In the genomic region with DNA sequence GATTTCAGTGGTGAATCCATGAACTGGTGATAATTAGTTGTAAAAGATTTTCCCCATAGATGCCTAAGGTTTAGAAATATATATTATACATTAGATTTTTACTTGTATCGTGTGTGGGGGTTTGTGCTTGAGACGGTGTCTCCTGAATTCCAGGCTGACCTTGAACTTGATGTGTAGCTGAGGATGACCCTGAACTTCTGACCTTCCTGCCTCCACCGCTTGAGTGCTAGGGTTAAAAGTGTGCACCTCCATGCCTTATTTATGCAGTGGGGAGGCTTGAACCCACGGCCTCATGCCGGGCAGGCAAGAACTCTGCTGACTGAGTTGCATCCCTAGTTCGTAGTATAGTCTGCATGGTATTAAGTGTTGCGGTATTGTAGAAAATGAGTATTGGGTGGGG, we compare ENCODE assay signal across 33 mouse cellular contexts.
"Had no signal": no experiment of that assay in that cellular context is flagged by ENCODE, and none has a peak within 500 bp of the region (broad histone marks: within the 10 kb centered on the region; RNA-seq: fewer than 3 reads in every experiment).

No protein-coding gene starts in this region.

- H3K27ac ChIP-seq: limb, embryonic 12.5 days; limb, embryonic 13.5 days; limb, embryonic 15.5 days; liver, embryonic 12.5 days; liver, embryonic 13.5 days; liver, embryonic 14.5 days; liver, embryonic 15.5 days; lung, embryonic 15.5 days; macrophage; midbrain, embryonic 10.5 days; midbrain, embryonic 12.5 days; midbrain, embryonic 13.5 days; midbrain, embryonic 15.5 days; neural tube, embryonic 12.5 days; neural tube, embryonic 13.5 days had no signal

- DNase-seq: left cerebral cortex, postnatal 4 days; liver; liver, embryonic 13.5 days; liver, postnatal 0 days; lung, adult 18-20 months; lung, adult 2 months; lung, embryonic 14.5 days; lung, postnatal 10 days; lung, postnatal 14 days; lung, postnatal 36 days; lung, postnatal 4 days; midbrain, embryonic 14.5 days had no signal

- H3K9ac ChIP-seq: limb, embryonic 12.5 days; limb, embryonic 13.5 days; limb, embryonic 15.5 days; liver, embryonic 12.5 days; liver, embryonic 13.5 days; liver, embryonic 14.5 days; liver, embryonic 15.5 days; liver, postnatal 0 days; lung, embryonic 14.5 days; lung, embryonic 15.5 days; midbrain, embryonic 12.5 days; midbrain, embryonic 13.5 days; midbrain, embryonic 15.5 days; neural tube, embryonic 12.5 days; neural tube, embryonic 13.5 days had no signal

- H3K4me3 ChIP-seq: limb, embryonic 10.5 days; limb, embryonic 12.5 days; limb, embryonic 13.5 days; limb, embryonic 15.5 days; liver, embryonic 12.5 days; liver, embryonic 13.5 days; liver, embryonic 15.5 days; lung, embryonic 15.5 days; megakaryocyte, embryonic 14.5 days; midbrain, embryonic 10.5 days; midbrain, embryonic 12.5 days; midbrain, embryonic 13.5 days; midbrain, embryonic 15.5 days; myocyte; neural tube, embryonic 12.5 days; neural tube, embryonic 13.5 days had no signal

- ATAC-seq: liver, embryonic 12.5 days; liver, postnatal 0 days; lung, postnatal 0 days; midbrain, embryonic 13.5 days; midbrain, embryonic 15.5 days; midbrain, embryonic 16.5 days had no signal

- H3K9me3 ChIP-seq: limb, embryonic 15.5 days; lung, embryonic 15.5 days; midbrain, embryonic 15.5 days had no signal

- H3K4me1 ChIP-seq: limb, embryonic 15.5 days; liver, embryonic 12.5 days; liver, embryonic 13.5 days; liver, embryonic 15.5 days; megakaryocyte, embryonic 14.5 days; midbrain, embryonic 13.5 days; midbrain, embryonic 15.5 days had no signal

- H3K4me2 ChIP-seq: limb, embryonic 12.5 days; limb, embryonic 13.5 days; limb, embryonic 15.5 days; liver, embryonic 11.5 days; liver, embryonic 12.5 days; liver, embryonic 13.5 days; liver, embryonic 15.5 days; lung, embryonic 14.5 days; lung, embryonic 15.5 days; midbrain, embryonic 11.5 days; midbrain, embryonic 12.5 days; midbrain, embryonic 13.5 days; midbrain, embryonic 15.5 days; neural tube, embryonic 12.5 days; neural tube, embryonic 13.5 days had no signal

- H3K36me3 ChIP-seq: limb, embryonic 13.5 days; limb, embryonic 15.5 days; liver, embryonic 12.5 days; liver, embryonic 13.5 days; liver, embryonic 15.5 days; lung, embryonic 15.5 days; midbrain, embryonic 10.5 days; midbrain, embryonic 12.5 days; midbrain, embryonic 13.5 days; midbrain, embryonic 15.5 days; neural tube, embryonic 12.5 days; neural tube, embryonic 13.5 days had no signal

- H3K27me3 ChIP-seq: limb, embryonic 12.5 days; limb, embryonic 13.5 days; limb, embryonic 15.5 days; liver, embryonic 12.5 days; liver, embryonic 13.5 days; liver, embryonic 15.5 days; lung, embryonic 15.5 days; midbrain, embryonic 12.5 days; midbrain, embryonic 13.5 days; midbrain, embryonic 15.5 days; neural tube, embryonic 12.5 days; neural tube, embryonic 13.5 days had no signal
